Mouse (Mus musculus) heart, adult 2 months (tissue): ENCODE results near the gene Ankrd27.

ENCODE experiments used
- CTCF ChIP-seq: fragments of 200-600 bp; IDR thresholded peaks from 2 replicates; pipeline ENCODE4 v1.8.1; 2022; ENCODE audit warnings: antibody characterized with exemption, mild to moderate bottlenecking, moderate library complexity
- EP300 ChIP-seq: fragments of 200-500 bp; IDR thresholded peaks from 2 replicates; pipeline ENCODE4 v1.6.1; 2011; ENCODE audit warnings: low read depth, low read length, control low read depth; ENCODE audit not compliant: insufficient read depth
- POLR2A ChIP-seq: fragments of 200-500 bp; IDR thresholded peaks from 2 replicates; pipeline ENCODE4 v1.6.1; 2011; ENCODE audit warnings: mild to moderate bottlenecking, low read depth, low read length, control low read depth; ENCODE audit not compliant: insufficient read depth

DNA sequence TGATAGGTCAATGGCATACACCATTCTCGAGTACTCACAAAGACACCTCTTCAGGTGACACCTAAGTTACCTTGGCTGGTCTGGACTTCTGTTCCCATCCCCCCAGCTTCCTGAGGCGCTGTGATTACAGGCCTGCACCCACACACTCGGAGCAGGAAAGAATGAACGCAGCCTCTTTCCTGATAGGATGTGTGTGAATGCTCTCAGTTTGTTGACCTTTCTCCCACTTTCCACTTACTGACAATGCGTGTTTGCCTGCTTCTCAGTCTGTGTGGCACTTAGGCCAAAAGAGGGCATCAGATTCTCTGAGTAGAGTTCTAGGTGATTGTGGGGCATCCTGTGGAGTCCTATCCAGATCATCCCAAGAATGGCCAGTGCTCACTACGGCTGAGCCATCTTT, 54.0 kb downstream of the Ankrd27 start:
- TF ChIP-seq CTCF (no peak), EP300 (no peak), POLR2A (no peak)
